ENCODE assay signal across 8 mouse cellular contexts in genomic region chr4:136285811-136286371, GRCm38 (mm10). TPM values are rescaled to one million over a fixed set of nuclear protein-coding genes. Genes with fewer than 3 reads are reported as not detected.
A peak's percentile ranks its signal among the peaks of the same experiment; 100 is the strongest.
DNase-seq lines count a peak whose midpoint lies in the region; ATAC-seq and TF ChIP-seq lines count a peak whose summit lies in the region.

No protein-coding gene starts in this region.

- TF ChIP-seq POLR2A in testis, adult 2 months (IDR thresholded peaks at IDR 0.05; ENCODE audit: control insufficient read depth, low read depth, low read length) = peak; percentile 59

- no peaks in the 10 kb centered on the region; the same call in 1 of the 2 replicates for H3K9me3 ChIP-seq in E14TG2a.4 (ENCODE audit: low read length)
- H3K9me3 ChIP-seq in forebrain, embryonic 12.5 days = peaks cover 7% of the 10 kb centered on the region
- no peaks in the 10 kb centered on the region for H3K9me3 ChIP-seq in heart, postnatal 0 days (replicated peaks; ENCODE audit: control insufficient read depth, low read length)
- H3K9me3 ChIP-seq in liver, embryonic 16.5 days (replicated peaks; ENCODE audit: control insufficient read depth, low read length) = 0 out of 2 replicates have a peak, but pooled peaks cover 2% of the 10 kb centered on the region
- peaks cover 7% of the 10 kb centered on the region; the same call in 1 of the 2 replicates for H3K9me3 ChIP-seq in neural tube, embryonic 13.5 days

- under 1% methylated on average over 29 of the region's 29 CpGs for WGBS in forebrain, embryonic 12.5 days
- WGBS in heart, postnatal 0 days = 0% methylated on average over 29 of the region's 29 CpGs
- under 1% methylated on average over 29 of the region's 29 CpGs for WGBS in liver, embryonic 16.5 days (ENCODE audit: insufficient replicate concordance)
- WGBS in neural tube, embryonic 13.5 days = under 1% methylated on average over 29 of the region's 29 CpGs

- peak overlapping the region; percentile 87 for H3K4me2 ChIP-seq in forebrain, embryonic 12.5 days
- H3K4me2 ChIP-seq in heart, postnatal 0 days (ENCODE audit: low read depth, low read length) = peak overlapping the region; percentile 61
- H3K4me2 ChIP-seq in liver, embryonic 16.5 days (ENCODE audit: low read depth, low read length) = peak overlapping the region; percentile 92
- peak overlapping the region; percentile 97 for H3K4me2 ChIP-seq in neural tube, embryonic 13.5 days

- ATAC-seq in forebrain, embryonic 12.5 days (ENCODE audit: low FRiP score) = peak; percentile 84
- peak; percentile 82 for ATAC-seq in heart, postnatal 0 days (ENCODE audit: insufficient read depth, low read depth)
- peak; percentile 89 for ATAC-seq in liver, embryonic 16.5 days (ENCODE audit: low read depth)
- ATAC-seq in neural tube, embryonic 13.5 days (ENCODE audit: low read depth) = peak; percentile 90

- peaks cover 22% of the 10 kb centered on the region for H3K27me3 ChIP-seq in E14TG2a.4 (ENCODE audit: insufficient read depth, low read length)
- peaks cover 26% of the 10 kb centered on the region for H3K27me3 ChIP-seq in forebrain, embryonic 12.5 days
- H3K27me3 ChIP-seq in heart, postnatal 0 days (ENCODE audit: control insufficient read depth, insufficient read depth, low read length) = no peaks in the 10 kb centered on the region
- H3K27me3 ChIP-seq in liver, embryonic 16.5 days (ENCODE audit: control insufficient read depth, insufficient read depth, low read depth, low read length) = no peaks in the 10 kb centered on the region
- peaks cover 30% of the 10 kb centered on the region for H3K27me3 ChIP-seq in neural tube, embryonic 13.5 days
- no peaks in the 10 kb centered on the region for H3K27me3 ChIP-seq in testis, adult 2 months (ENCODE audit: control insufficient read depth, insufficient read depth, low read length)

- peaks cover 32% of the 10 kb centered on the region for H3K36me3 ChIP-seq in E14TG2a.4 (ENCODE audit: insufficient read depth, low read length)
- H3K36me3 ChIP-seq in forebrain, embryonic 12.5 days (replicated peaks) = peaks cover 38% of the 10 kb centered on the region
- H3K36me3 ChIP-seq in heart, postnatal 0 days (replicated peaks; ENCODE audit: control insufficient read depth, insufficient read depth, low read length) = peaks cover 39% of the 10 kb centered on the region
- peaks cover 24% of the 10 kb centered on the region for H3K36me3 ChIP-seq in liver, embryonic 16.5 days (ENCODE audit: control insufficient read depth, insufficient read depth)
- H3K36me3 ChIP-seq in neural tube, embryonic 13.5 days = peaks cover 34% of the 10 kb centered on the region
- H3K36me3 ChIP-seq in testis, adult 2 months (ENCODE audit: control insufficient read depth, insufficient read depth, low read length) = peaks cover 1% of the 10 kb centered on the region; the same call in 1 of the 2 replicates

- no peak for TF ChIP-seq CTCF in E14TG2a.4 (conservative IDR thresholded peaks at IDR 0.05; ENCODE audit: low read length)
- no peak for TF ChIP-seq CTCF in heart, postnatal 0 days (IDR thresholded peaks at IDR 0.05; ENCODE audit: low read depth)
- TF ChIP-seq CTCF in testis, adult 2 months (IDR thresholded peaks at IDR 0.05; ENCODE audit: control insufficient read depth, insufficient read depth, insufficient replicate concordance, low read depth, low read length) = no peak

- peak overlapping the region; percentile 86 for H3K4me3 ChIP-seq in E14TG2a.4 (replicated peaks; ENCODE audit: low read length)
- H3K4me3 ChIP-seq in forebrain, embryonic 12.5 days (replicated peaks) = peak overlapping the region; percentile 69
- peak overlapping the region; percentile 71 for H3K4me3 ChIP-seq in heart, postnatal 0 days (ENCODE audit: low read depth, low read length)
- peak overlapping the region; percentile 75 for H3K4me3 ChIP-seq in liver, embryonic 16.5 days (ENCODE audit: low read depth, low read length)
- peak overlapping the region; percentile 80 for H3K4me3 ChIP-seq in neural tube, embryonic 13.5 days
- peak overlapping the region; percentile 88 for H3K4me3 ChIP-seq in testis, adult 2 months (ENCODE audit: control insufficient read depth, low read depth, low read length)

- DNase-seq in c-Kit-positive CD71-positive TER-119-positive erythroid progenitor cells, embryonic 14.5 days (ENCODE audit: low spot score) = peak; percentile 95
- peak; percentile 97 for DNase-seq in heart, postnatal 0 days (ENCODE audit: low spot score)
- DNase-seq in kidney, postnatal 4 days = peak; percentile 96 to 98

- no peak; the same call in 1 of the 2 replicates for TF ChIP-seq EP300 in heart, postnatal 0 days (IDR thresholded peaks at IDR 0.05; ENCODE audit: low read depth)

- H3K9ac ChIP-seq in forebrain, embryonic 12.5 days = peak overlapping the region; percentile 70
- H3K9ac ChIP-seq in heart, postnatal 0 days (replicated peaks; ENCODE audit: low read depth, low read length) = peak overlapping the region; percentile 77
- peak overlapping the region; percentile 74 for H3K9ac ChIP-seq in liver, embryonic 16.5 days (ENCODE audit: low read depth, low read length)
- peak overlapping the region; percentile 90 for H3K9ac ChIP-seq in neural tube, embryonic 13.5 days

- peaks cover 66% of the 10 kb centered on the region for H3K4me1 ChIP-seq in E14TG2a.4 (replicated peaks; ENCODE audit: low read depth, low read length)
- peaks cover 61% of the 10 kb centered on the region for H3K4me1 ChIP-seq in forebrain, embryonic 12.5 days
- H3K4me1 ChIP-seq in heart, postnatal 0 days (ENCODE audit: control insufficient read depth, insufficient read depth) = peaks cover 22% of the 10 kb centered on the region
- peaks cover 16% of the 10 kb centered on the region for H3K4me1 ChIP-seq in liver, embryonic 16.5 days (ENCODE audit: control insufficient read depth, low read depth, low read length)
- H3K4me1 ChIP-seq in neural tube, embryonic 13.5 days (replicated peaks) = peaks cover 54% of the 10 kb centered on the region
- peaks cover 25% of the 10 kb centered on the region for H3K4me1 ChIP-seq in testis, adult 2 months (ENCODE audit: control insufficient read depth, insufficient read depth, low read length)

- H3K27ac ChIP-seq in forebrain, embryonic 12.5 days = peak overlapping the region; percentile 94
- H3K27ac ChIP-seq in heart, postnatal 0 days (ENCODE audit: low read depth) = peak overlapping the region; percentile 98
- H3K27ac ChIP-seq in liver, embryonic 16.5 days (ENCODE audit: low read length) = peak overlapping the region; percentile 79
- peak overlapping the region; percentile 96 for H3K27ac ChIP-seq in neural tube, embryonic 13.5 days (replicated peaks)
- H3K27ac ChIP-seq in testis, adult 2 months (ENCODE audit: control insufficient read depth, insufficient read depth, low read depth, low read length) = peak overlapping the region; percentile 81

RNA-seq across cellular contexts. Expression of gene Zfp46, which starts 1.4 kb away (rescaled TPM):
- 25.8 and 38.1 TPM in 2 replicates for polyA plus RNA-seq in forebrain, embryonic 12.5 days (2016; fragmentation: Nextera tagmentation; extraction: Ambion mirVana)
- total RNA-seq in heart, postnatal 0 days (2014; rRNA removed; ENCODE audit: low replicate concordance) = 19.1 and 21.3 TPM in 2 replicates
- 15.3 and 19.5 TPM in 2 replicates for polyA plus RNA-seq in heart, postnatal 0 days (2015; fragmentation: Nextera tagmentation; extraction: Ambion mirVana)
- polyA plus RNA-seq in liver, embryonic 16.5 days (2015; fragmentation: Nextera tagmentation; extraction: Ambion mirVana) = 2.8 and 3.5 TPM in 2 replicates
- 41.9 and 45.8 TPM in 2 replicates for polyA plus RNA-seq in neural tube, embryonic 13.5 days (2015; fragmentation: Nextera tagmentation; extraction: Ambion mirVana)
- 4.8 and 5.4 TPM in 2 replicates for polyA plus RNA-seq in testis, adult 2 months (2012; rRNA removed)

RNA-seq across cellular contexts. Expression of gene Hnrnpr, which starts 24.9 kb away (rescaled TPM):
- polyA plus RNA-seq in forebrain, embryonic 12.5 days (2016; fragmentation: Nextera tagmentation; extraction: Ambion mirVana) = 256 and 266 TPM in 2 replicates
- 25.1 and 39.7 TPM in 2 replicates for total RNA-seq in heart, postnatal 0 days (2014; rRNA removed; ENCODE audit: low replicate concordance)
- polyA plus RNA-seq in heart, postnatal 0 days (2015; fragmentation: Nextera tagmentation; extraction: Ambion mirVana) = 57.9 and 70.0 TPM in 2 replicates
- 44.3 and 47.2 TPM in 2 replicates for polyA plus RNA-seq in liver, embryonic 16.5 days (2015; fragmentation: Nextera tagmentation; extraction: Ambion mirVana)
- 215 and 234 TPM in 2 replicates for polyA plus RNA-seq in neural tube, embryonic 13.5 days (2015; fragmentation: Nextera tagmentation; extraction: Ambion mirVana)
- polyA plus RNA-seq in testis, adult 2 months (2012; rRNA removed) = 25.5 and 30.3 TPM in 2 replicates

RNA-seq across cellular contexts. Expression of gene Tcea3, which starts 38.4 kb away (rescaled TPM):
- polyA plus RNA-seq in forebrain, embryonic 12.5 days (2016; fragmentation: Nextera tagmentation; extraction: Ambion mirVana) = 1.6 and 1.9 TPM in 2 replicates
- 28.6 and 36.6 TPM in 2 replicates for total RNA-seq in heart, postnatal 0 days (2014; rRNA removed; ENCODE audit: low replicate concordance)
- polyA plus RNA-seq in heart, postnatal 0 days (2015; fragmentation: Nextera tagmentation; extraction: Ambion mirVana) = 103 and 105 TPM in 2 replicates
- 25.3 and 29.8 TPM in 2 replicates for polyA plus RNA-seq in liver, embryonic 16.5 days (2015; fragmentation: Nextera tagmentation; extraction: Ambion mirVana)
- 1.9 and 2.6 TPM in 2 replicates for polyA plus RNA-seq in neural tube, embryonic 13.5 days (2015; fragmentation: Nextera tagmentation; extraction: Ambion mirVana)
- 0.49 and 0.54 TPM in 2 replicates for polyA plus RNA-seq in testis, adult 2 months (2012; rRNA removed)

Comparison
In these comparisons a context has a peak if more than half of its experiments do, and no peak if none do; other contexts are left out.
1. Peak in every context shown above with its lines: DNase-seq, ATAC-seq, H3K4me3 ChIP-seq and H3K27ac ChIP-seq.